Mouse (Mus musculus) heart, adult 11 months (tissue): Measurements from ENCODE around the gene Sinhcaf.
"Not testable (repeated sequence)": the region's sequence is repeated elsewhere in the genome, so short reads cannot be mapped to it uniquely, and the experiment has no call there.

Experiments
- DNase-seq: peaks from one replicate; pipeline ENCODE4 v3.0.0; 2022

Sinhcaf gene

DNA sequence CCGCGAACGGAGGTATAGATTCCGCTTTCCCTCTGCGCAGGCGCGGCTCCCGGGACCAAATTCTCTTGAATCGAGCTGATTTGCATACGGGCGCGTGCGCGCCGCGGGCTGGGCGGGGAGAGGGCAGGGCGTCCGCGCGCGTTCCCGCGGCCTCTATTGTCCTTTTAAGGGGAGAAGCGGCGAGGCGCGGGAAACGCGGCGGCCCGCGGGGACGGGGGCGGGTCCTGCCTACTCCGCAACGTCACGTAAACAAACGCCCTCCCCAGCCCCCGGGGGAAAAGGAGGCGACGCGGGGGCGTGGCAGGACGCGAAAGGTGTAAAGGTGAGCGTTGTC is at the start of gene Sinhcaf:
Gene Sinhcaf, minus strand, starts transcription at position 59 of the 334 bp plus-strand sequence.
- DNase-seq, result peak; percentile 100

DNA sequence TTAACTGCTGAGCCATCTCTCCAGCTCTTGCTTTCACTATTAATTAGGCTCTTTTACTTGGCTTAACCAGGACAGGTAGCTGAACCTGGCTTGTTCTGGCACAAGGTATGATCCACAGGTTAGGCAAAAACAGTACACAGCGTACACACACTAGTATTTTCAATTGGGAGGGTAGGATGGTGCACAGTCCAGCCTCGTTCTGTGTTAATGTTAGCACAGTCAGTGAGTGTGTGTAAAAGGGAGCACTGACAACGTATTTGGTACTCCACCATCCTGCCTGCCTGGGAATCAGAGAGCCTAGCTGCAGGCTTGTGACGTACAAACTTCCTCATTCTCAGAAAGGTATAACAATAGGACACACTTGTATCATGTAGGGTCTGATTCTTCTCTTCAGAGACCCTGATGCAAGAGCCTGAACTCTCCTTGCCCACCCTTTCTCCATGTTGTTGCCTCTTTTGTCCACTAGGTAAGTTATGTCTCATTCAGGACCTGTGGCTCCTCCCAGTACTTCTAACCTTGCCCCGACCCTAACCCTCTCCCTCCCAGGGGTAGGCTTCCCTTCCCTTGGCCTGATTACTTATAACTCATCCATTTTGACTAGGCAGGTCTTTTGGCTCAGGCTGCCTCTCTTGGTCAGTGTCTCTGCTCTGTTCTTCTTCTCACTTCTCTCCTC is 48.2 kb upstream of the Sinhcaf start:
- no peak for DNase-seq

DNA sequence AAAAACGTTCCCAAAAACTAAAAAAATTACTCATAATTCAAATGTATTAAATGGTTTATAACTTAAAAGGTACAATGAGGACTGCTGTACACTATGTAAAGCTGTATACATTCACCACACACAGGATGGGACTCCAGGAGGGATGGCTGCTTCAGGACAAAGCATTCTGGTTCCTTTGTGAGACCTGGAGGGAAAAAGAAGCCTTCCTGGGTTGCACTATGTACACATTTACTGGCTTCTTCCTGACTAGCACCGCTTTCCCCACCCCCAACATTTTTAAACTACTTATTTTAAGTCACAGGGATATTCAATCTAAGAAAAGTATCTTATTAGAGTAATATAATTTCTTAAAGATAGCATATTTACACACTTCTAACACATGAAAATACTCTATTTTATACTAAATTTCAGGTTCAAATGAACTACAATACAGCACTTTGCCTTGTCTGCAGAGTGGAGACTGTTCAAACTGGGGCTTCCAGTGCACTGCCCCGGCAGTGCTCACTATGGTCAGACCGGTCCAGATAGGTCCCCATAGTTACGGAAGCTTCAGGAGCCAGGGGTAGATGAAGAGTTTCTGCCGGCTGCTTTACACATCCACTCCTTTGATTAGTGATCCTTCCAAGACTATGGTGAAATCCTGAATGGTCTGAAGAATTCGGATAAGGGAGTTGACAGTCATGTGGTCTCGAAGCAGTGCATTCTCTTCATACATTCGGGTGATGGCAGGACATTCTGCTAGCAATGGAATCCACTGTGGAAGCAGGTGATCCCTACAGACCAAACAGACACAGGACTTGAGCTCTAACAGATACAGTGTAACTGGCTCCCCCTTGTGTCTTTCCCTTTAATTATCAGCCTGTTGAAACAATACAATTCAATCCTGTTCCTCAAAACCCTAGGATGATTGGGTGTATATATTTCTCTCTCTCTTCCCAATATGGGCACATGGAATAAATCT is 47.1 kb upstream of the Sinhcaf start:
- peak; percentile 23 for DNase-seq

DNA sequence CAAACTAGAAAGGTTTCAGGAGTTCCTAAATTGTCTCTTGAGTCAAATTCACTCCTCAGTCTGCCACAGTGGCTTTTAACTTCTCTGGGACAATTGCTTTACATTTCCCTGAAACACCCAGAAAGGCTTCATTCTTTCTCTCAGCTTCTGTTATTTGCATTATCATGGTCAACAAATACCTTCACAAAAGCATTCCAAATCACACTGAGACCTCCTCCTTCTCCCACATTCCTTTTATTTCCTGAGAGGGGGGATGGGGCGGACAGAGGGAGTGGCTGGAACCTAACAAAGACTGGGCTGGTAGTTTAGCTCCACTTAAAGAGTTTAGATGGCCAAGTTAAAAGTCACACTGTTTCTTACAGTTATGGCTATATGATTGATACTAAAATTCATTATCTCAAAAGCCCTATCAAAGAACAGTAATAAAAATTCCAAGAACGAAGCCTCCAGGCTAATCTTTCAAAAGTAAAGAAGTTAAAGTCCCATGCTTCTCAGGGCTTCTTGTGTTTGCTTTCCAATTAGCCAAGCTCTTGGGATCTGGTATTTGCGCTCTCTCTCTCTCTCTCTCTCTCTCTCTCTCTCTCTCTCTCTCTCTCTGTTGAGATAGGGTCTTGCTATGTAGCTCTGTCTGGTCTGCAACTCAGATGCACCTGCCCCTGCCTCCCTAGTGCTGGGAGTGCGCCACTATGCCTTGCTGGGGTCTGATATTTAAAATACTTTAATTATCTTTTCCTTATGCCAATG is 46.3 kb upstream of the Sinhcaf start:
- DNase-seq, result no peak

DNA sequence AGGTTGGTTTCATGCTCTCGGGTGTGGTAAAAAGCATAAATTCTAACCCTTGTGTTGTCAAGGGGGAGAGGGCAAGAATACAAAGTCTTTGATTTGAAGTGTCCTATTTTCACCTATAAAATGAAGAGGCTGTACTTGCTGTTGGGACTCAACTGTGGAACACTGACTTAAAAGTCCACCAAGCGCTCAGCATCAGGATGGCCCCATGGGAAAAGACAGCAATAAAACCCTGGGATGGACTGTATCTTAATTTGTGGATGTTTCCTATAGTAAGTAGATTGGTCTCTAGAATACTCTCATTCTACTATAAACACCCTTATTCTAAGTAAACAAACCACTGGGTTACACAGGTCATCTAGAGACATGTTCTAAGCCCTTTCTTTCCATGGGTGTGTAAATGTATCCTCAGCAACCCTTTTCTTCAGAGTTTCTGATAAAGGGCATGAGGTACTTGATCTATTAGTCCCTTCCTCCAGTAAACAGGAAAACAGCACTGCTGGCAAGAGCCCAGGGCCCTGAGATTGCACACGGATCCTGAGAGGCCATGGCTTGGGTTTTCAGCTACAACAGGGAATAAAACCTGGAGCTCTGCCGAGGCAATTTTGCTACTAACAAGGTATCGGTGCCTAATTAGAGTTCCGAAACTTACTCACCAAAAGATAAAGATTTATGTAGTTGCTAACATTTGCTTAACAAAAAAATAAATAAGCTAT is 45.5 kb upstream of the Sinhcaf start:
- peak; percentile 63 for DNase-seq

DNA sequence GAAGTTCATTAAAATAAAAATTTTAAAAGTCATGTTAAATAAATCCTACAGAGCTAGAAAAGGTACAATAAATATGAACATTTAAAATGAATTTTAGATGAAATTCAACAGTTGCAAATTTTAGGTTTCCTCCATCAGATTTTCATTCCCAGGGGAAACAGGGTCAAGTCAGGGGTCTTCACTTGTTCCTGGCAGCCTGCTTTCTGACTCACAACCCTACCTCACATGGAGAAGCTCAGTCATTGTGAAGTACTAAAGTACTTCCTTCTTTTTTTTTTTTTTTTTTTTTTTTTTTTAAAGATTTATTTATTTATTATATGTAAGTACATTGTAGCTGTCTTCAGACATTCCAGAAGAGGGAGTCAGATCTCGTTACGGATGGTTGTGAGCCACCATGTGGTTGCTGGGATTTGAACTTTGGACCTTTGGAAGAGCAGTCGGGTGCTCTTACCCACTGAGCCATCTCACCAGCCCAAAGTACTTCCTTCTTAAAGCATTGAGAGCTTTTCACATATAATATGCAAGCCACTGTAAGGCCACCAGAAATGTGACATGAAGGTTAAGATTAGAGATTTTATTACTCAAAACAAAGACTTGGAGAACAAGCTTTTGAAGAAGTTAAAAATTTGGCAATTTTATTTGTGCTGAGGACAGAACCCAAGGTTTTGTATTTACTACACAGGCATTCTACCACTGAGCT is 43.7 kb upstream of the Sinhcaf start:
- DNase-seq, result not testable (repeated sequence)

DNA sequence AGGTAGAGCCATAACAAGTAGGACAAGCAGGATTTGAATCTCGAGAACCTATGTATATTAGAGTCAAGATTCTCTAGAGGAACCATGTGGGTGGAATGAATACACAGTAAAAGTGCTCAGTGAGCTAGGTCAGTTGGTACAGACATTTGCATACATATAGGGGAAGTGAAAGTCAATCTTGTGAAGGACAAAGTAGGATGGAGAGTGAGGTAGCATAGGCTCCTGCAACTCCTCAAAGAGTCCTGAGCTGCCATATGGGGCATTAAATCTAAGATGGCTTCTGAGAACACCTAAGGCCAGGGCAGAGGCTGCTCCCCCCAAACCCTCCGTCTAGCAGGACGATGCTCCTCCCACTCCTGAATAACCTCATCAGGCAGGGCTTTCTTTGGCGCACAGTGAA is 39.7 kb upstream of the Sinhcaf start:
- DNase-seq, result no peak

DNA sequence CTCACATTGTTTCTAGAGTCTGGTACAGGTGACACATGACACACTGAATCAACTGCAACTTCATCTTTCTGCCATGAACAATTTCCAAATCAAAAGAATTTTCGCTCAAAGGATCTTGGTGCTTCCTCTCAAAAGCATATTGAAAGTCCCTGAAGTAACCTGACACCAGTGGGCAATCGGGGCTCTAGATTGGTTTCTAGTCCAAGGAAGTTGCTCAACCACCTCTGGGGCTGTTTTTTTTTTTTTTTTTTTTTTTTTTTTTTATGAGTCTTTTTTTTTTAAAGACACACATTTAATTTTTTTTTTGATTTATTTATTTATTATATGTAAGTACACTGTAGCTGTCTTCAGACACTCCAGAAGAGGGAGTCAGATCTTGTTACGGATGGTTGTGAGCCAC is 34.2 kb upstream of the Sinhcaf start:
- DNase-seq, result no peak

DNA sequence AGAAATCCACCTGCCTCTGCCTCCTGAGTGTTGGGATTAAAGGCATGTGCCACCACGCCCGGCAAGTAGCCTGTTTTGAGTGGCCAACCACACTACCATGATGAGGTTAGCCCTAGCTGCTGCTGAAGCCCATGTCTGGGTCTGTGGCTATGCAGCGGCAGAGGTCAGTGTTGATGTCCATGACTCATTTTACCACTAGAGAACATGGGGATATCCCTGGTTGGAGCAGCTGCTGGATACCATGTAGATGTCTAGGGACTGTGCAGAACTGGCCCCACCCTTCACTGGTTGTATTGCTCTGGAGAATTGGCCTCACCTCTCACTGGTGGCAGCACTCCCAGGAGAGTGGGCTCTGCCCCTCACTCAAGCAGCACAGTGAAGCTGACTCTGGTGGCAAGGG is 28.8 kb upstream of the Sinhcaf start:
- DNase-seq, result peak; percentile 84

DNA sequence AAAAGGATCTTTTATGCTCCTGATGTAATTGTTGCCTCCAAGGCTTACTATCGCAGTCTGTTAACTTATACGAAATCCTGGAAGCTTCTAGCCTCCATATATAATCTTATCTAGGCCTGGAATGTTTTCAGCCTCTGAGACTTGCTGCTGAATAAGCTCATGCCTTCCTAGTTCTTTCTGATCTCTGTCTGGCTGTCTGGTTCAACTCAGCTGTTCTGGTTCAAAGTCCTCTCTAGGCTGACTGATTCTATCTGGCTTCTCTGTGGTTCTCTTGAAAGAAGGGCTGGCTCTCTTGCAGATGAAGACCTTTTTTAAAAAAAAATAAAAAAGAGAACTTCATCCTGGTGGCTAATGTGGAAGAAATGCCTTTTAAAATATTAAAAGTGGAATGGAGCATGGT is 26.6 kb upstream of the Sinhcaf start:
- peak; percentile 2 for DNase-seq

DNA sequence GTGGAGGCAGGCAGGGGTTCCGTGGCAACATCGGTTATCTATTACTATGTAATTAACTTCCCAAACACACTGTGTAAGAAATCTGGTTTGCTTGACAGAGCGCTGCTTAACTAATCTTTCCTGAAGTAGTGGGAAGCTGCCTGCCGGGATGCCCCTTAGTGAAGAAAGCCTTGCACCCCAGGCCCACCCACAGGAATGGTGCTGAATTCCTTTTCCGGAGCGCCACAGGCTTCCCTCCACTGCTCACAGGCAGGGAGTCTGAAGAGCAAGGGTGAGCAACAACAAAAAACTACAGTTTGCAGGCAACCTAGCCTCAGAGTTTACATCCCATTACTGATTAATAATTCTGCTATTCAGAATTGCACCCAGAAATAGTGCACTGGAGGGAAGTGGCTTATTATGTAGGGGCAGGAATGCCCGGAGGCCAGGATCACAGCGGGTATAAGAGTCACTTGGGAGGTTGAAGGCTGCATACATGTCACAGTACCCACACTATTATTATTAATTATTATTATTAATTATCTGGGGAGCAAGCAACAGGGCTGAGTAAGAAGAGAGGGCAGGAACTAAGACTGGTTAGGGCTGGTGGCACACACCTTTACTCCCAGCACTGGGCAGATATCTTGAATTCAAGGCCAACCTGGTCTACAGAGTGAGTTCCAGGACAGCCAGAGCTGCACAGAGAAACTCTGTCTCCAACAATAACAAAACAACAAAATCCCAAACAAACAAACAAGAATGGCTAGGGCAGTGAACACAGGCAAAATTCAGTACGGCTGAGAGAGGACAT is 26.0 kb upstream of the Sinhcaf start:
- DNase-seq, result peak; percentile 75

DNA sequence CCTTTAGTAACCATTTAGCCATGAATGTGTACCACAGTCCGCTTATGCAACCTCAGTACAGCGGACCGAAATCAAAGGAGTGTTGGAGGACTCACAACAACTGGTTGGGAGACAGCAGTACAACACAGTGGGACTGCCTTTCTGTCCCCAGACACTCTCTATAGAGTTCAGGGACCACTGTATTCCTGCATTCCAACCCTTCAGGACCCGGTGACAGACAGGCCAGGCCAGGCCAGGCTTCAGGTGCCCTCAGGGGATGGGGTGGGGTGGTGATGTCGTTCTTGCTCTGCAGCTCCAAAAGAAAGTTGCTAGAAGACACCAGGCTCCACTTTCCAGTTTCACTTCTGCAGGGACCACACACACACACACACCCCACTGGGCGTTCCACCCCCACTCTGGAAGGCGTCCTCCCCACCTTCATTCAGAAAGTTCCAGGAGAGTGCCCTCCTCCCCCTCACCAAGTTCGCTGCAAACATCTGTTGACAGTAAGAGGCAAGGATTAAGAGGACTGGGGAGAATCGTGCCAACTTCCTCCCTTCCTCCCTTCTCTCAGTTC is 25.2 kb upstream of the Sinhcaf start:
- DNase-seq, result peak; percentile 83

DNA sequence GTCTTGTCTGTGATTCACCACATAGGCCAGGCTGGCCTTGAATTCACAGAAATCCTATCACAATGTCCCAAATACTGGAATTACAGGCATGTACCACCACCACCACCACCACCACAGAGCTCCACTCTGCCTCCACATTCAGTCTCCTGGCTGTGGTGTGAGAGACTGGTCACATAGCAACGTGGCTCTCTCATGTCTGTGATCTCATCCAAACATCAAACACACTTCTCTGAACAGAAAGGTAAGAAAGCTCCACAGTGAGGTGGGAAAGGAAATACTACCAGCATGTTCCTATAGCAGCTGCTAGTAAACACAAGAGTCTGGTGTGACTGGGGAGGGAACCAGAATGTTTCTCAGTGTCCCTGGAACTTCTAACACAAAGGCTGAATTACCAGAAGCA is 15.0 kb upstream of the Sinhcaf start:
- DNase-seq, result peak; percentile 44

DNA sequence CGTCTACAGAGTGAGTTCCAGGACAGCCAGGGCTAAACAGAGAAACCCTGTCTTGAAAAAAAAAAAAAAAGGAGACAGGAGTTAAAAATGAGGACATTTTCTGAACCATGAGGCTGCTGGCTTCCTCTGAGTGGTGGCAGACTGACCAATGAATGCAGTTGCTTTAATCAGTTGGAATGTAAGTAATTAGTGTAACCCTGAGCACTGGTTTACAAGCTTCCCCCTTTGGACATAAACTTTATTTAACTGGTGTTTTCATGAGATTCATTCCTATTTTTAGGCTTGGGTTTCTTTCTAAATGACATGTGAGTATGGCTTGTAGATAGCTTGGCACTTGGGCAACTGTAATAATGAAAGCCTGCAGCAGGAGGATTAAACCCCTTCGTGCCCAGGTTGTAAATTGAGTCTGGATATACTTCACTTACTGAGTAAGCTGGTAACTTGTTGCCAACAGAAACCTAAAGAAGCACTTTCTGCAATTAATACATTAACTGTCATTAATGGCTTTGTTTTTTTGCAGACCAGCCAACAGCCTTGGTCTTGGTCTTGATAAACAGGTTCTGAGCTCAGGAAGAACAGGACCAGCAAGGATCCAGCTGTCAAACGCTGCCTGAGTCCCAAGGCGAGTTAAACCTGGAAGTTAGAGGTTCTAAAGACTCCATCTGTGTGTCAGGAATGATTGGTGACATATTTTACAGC is 13.4 kb upstream of the Sinhcaf start:
- peak; percentile 50 for DNase-seq

DNA sequence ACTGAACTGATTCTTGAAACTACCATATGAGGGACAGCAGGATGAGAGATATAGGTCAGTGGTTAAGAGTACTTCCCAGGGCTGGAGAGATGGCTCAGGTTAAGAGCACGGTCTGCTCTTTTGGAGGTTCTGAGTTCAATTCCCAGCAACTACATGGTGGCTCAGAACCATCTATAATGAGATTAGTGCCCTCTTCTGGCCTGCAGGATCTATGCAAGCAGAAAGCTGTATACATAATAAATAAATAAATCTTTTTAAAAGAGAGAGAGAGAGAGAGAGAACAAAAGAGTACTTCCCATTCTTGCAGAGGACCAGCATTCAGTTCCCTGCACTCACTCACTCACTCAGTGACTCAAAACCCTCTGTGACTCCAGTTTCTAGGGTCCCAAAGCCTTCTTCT is 12.4 kb upstream of the Sinhcaf start:
- peak; percentile 61 for DNase-seq

DNA sequence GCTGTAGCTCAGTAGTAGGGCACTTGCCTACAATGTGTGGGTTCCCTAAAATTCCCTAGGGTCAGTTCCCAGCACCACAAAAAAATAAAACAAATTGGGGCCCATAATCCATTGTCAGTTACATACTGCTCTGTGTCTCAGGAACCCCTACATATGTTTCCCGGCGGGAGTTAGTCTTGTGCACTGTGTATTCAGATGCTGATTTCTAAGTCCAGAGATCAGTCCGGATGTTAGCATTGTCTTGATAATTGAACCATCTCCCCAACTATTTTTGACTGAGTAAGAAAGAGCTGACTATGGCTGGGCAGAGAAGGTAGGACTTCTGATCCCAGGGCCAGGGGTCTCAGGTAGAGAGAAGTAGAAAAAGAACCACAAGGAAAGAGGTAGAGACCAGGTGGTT is 10.8 kb upstream of the Sinhcaf start:
- DNase-seq, result peak; percentile 29

DNA sequence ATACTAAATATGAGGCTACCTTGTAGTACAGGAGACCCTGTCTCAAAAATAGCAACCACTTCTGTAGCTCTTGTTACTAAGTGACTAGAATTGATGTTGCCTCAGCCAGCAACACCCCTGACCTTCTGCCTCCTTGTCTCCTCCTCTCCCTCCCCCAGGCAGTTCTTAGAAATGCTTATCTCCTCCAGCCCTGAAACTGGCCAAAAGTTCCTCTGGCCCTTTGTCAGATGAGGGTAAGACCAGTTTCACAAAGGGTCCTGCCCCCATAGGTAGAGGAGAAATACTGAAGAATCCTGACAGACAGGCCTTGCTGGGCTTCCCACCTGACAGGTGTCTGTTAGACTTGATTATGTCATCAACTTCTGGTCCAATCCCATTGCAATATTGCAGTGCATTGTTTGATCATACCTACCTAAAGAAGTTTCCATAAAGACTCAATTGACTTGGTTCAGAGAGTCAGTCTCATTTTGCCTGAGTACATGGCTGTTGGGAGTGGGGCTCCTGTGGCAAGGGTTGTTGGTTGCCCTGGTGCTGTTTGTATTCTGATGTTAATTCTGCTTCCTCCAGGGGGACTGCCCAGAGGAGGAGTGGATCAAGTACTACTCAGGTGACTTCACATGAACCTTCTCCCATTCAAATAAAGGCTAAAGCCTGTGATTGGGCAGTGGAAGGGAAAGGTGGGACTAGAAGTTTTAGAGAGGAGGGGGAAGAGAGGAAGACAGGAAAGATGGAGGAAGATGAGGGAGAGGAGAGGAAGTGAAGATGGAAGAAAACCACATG is 9.6 kb upstream of the Sinhcaf start:
- peak; percentile 64 for DNase-seq

DNA sequence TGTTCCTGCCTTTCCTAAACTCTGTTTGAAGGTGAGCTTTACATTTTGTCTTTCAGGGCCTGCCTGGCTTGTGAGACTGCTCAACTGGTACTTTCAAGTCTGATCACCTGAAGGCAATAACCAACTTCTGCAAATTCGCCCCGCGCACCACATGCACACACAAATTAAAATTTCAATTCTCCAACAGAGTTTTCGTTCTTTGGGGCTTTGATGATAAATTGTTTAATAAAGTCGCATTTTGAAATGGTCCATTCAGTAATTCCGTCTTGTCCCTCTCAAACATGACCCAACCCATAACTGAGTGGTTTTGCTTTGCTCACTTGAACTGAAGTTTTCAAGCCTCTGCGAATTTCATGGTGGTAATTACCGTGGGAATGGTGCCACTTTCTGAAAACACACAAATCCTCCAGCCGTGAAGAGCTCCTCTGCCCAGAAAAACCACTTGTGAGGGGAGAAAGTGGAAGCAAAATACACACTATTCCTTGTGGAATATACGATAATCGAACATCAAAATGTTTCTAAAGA is 676 bp upstream of the Sinhcaf start:
- DNase-seq, result no peak
